Mouse (Mus musculus): Measurements from ENCODE around the gene Pars2.

Gene Pars2

GRCm38 (mm10) chr4:106643483-106644217 is 7.2 kb upstream of the Pars2 start:
- no peak for DNase-seq

- DNase-seq = no peak
These were observed 6.7 kb upstream of the Pars2 start for GRCm38 (mm10) chr4:106644218-106644610.

- DNase-seq = no peak
These were observed 5.1 kb upstream of the Pars2 start for GRCm38 (mm10) chr4:106645797-106646196.

GRCm38 (mm10) chr4:106647137-106647536 is 3.7 kb upstream of the Pars2 start:
- DNase-seq = no peak

GRCm38 (mm10) chr4:106652546-106652945 is 1.7 kb downstream of the Pars2 start:
- DNase-seq = no peak

- DNase-seq = no peak
These were observed 2.2 kb downstream of the Pars2 start for GRCm38 (mm10) chr4:106653051-106653450.

GRCm38 (mm10) chr4:106655681-106656080 is 4.8 kb downstream of the Pars2 start:
- DNase-seq = no peak

GRCm38 (mm10) chr4:106663956-106664470 is 13.1 kb downstream of the Pars2 start:
- no peak for DNase-seq

GRCm38 (mm10) chr4:106664697-106665096 is 13.8 kb downstream of the Pars2 start:
- no peak for DNase-seq

- DNase-seq = no peak
These were observed 14.4 kb downstream of the Pars2 start for GRCm38 (mm10) chr4:106665269-106665668.

GRCm38 (mm10) chr4:106665673-106666072 is 14.8 kb downstream of the Pars2 start:
- no peak for DNase-seq

GRCm38 (mm10) chr4:106666546-106666945 is 15.7 kb downstream of the Pars2 start:
- no peak for DNase-seq

GRCm38 (mm10) chr4:106676749-106677148 is 25.9 kb downstream of the Pars2 start:
- no peak for DNase-seq

- DNase-seq = peak; percentile 90
These were observed 27.7 kb downstream of the Pars2 start, which contains the start of gene Ttc4 for GRCm38 (mm10) chr4:106678442-106679118. Gene Ttc4 (minus strand): TSS chr4:106678944.

- DNase-seq = no peak
These were observed 28.3 kb downstream of the Pars2 start for GRCm38 (mm10) chr4:106679152-106679551.

GRCm38 (mm10) chr4:106680955-106681354 is 30.1 kb downstream of the Pars2 start:
- DNase-seq = no peak

- no peak for DNase-seq
These were observed 37.9 kb downstream of the Pars2 start for GRCm38 (mm10) chr4:106688636-106689296.

GRCm38 (mm10) chr4:106693841-106694430 is 43.1 kb downstream of the Pars2 start:
- DNase-seq = no peak

- peak; percentile 41 for DNase-seq
These were observed 49.1 kb downstream of the Pars2 start for GRCm38 (mm10) chr4:106699989-106700388.

GRCm38 (mm10) chr4:106700798-106701197 is 49.9 kb downstream of the Pars2 start:
- DNase-seq = no peak

GRCm38 (mm10) chr4:106703956-106704355 is 53.1 kb downstream of the Pars2 start:
- no peak for DNase-seq

- DNase-seq = peak; percentile 75
These were observed 53.5 kb downstream of the Pars2 start for GRCm38 (mm10) chr4:106704416-106704815.
